Mouse (Mus musculus): ENCODE data around the gene Pak7.

DNA sequence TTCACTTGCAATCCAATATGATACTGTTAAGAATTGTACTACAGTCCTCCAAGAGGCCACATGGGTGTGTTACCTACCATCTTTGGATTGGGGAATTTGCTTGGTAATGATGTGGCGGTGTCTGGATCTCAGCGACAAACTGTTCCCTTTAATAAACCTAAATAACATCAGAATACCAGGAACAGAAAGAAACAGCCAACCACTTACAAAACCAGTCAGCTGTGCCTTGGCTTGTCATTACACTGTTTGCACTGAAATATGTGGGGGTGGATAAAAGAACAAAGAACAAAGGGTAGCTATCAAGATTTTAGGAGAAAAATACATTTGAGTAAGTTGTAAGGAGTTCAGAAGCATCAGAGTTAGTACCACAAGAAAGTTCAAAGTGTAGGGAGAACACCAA, 269.8 kb downstream of the Pak7 start:
- no peak for TF ChIP-seq EP300 (IDR thresholded peaks at IDR 0.05; ENCODE audit: low read depth)
- TF ChIP-seq CTCF (IDR thresholded peaks at IDR 0.05; ENCODE audit: low read depth) = no peak
